Mouse (Mus musculus) intestine, embryonic 16.5 days (tissue): ENCODE measurements at regions not wholly inside any gene's neighbourhood (a gene's known extent, or its start where the extent isn't known, plus 50 kb on each side); places are given as distances from the start of the nearest gene placed in this dataset.
A peak's percentile ranks its signal among the peaks of the same experiment; 100 is the strongest.

Experiments
- ATAC-seq: fragments of 200-750 bp; cut with Nextera tagmentation; 2 replicates; pipeline ENCODE4 v1.8.0; 2017; ENCODE audit warnings: moderate TSS enrichment, moderate library complexity
- H3K27ac ChIP-seq: fragments of 300-500 bp; sonication (generic); 2 replicates; pipeline ENCODE4 v1.5.1; 2014; ENCODE audit warnings: mild to moderate bottlenecking, low read length
- H3K27me3 ChIP-seq: fragments of 300-500 bp; sonication (generic); replicated peaks from 2 replicates; pipeline ENCODE4 v1.6.1; 2014; ENCODE audit warnings: low read length, control low read depth, mixed read lengths; ENCODE audit not compliant: control insufficient read depth, insufficient read depth
- H3K36me3 ChIP-seq: fragments of 300-500 bp; sonication (generic); 2 replicates; pipeline ENCODE4 v1.6.1; 2014; ENCODE audit warnings: low read length, control low read depth; ENCODE audit not compliant: control insufficient read depth, insufficient read depth
- H3K4me1 ChIP-seq: fragments of 300-500 bp; sonication (generic); 2 replicates; pipeline ENCODE4 v1.6.1; 2014; ENCODE audit warnings: low read length, control low read depth, mixed read lengths; ENCODE audit not compliant: control insufficient read depth, insufficient read depth
- H3K4me2 ChIP-seq: fragments of 300-500 bp; sonication (generic); 2 replicates; pipeline ENCODE4 v1.6.1; 2014; ENCODE audit warnings: low read depth, low read length, control low read depth
- H3K4me3 ChIP-seq: fragments of 300-500 bp; sonication (generic); 2 replicates; pipeline ENCODE4 v1.5.1; 2014; ENCODE audit warnings: mild to moderate bottlenecking, low read length
- H3K9ac ChIP-seq: fragments of 300-500 bp; sonication (generic); 2 replicates; pipeline ENCODE4 v1.6.1; 2014; ENCODE audit warnings: low read depth, low read length
- H3K9me3 ChIP-seq: fragments of 300-500 bp; sonication (generic); 2 replicates; pipeline ENCODE4 v1.6.1; 2016; ENCODE audit warnings: low read length, control low read depth; ENCODE audit not compliant: control insufficient read depth
- WGBS: fragments of 180-500 bp; shearing (Covaris S2); extraction: QIAGEN DNeasy Blood & Tissue Kit; methylation state at CpG from one replicate; pipeline ENCODE4 v1.1.7; 2014; 5-methylcytosine and 5-hydroxymethylcytosine counted together

GRCm38 (mm10) chr2:170207395-170207794 is 59.5 kb upstream of the Zfp217 start:
- Histone ChIP-seq H3K27ac (no peak overlapping the region), H3K4me3 (no peak overlapping the region), H3K36me3 (no peaks in the 10 kb centered on the region), H3K9ac (no peak overlapping the region), H3K9me3 (no peaks in the 10 kb centered on the region), H3K4me2 (no peak overlapping the region), H3K4me1 (peaks cover 22% of the 10 kb centered on the region), H3K27me3 (no peaks in the 10 kb centered on the region)
- no peak for ATAC-seq
- WGBS, result 91% methylated on average over 6 of the region's 6 CpGs

DNA sequence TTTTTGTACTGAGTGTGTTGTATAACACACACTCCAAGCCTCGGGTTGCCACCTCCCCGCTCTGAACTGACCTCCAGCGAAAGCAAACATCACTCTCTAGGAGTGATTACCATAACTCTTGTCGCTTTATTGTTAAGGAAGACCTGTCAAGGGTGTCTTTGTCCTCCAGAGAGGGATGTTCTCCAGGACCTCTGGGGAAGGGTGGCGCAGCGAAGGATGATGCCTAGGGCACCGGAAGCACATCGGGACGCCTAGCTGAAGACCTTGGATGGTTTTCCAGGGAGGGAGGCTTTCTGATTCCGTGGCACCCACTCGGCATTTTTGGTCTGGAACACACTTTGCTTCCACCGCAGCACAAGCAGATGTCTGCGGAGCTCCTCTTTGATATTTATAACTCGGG is 59.0 kb upstream of the Zfp217 start:
- peaks cover 22% of the 10 kb centered on the region for H3K4me1 ChIP-seq
- 0 out of 2 replicates have a peak overlapping the region, but pooled peaks have one; percentile 28 for H3K27ac ChIP-seq
- WGBS, result 46% methylated on average over 14 of the region's 14 CpGs
- 0 out of 2 replicates have a peak overlapping the region, but pooled peaks have one; percentile 7 for H3K9ac ChIP-seq
- H3K9me3 ChIP-seq, result no peaks in the 10 kb centered on the region
- H3K4me3 ChIP-seq, result no peak overlapping the region
- no peak overlapping the region for H3K4me2 ChIP-seq
- no peaks in the 10 kb centered on the region for H3K27me3 ChIP-seq
- ATAC-seq, result no peak
- H3K36me3 ChIP-seq, result no peaks in the 10 kb centered on the region

GRCm38 (mm10) chr2:170206442-170206754 is 58.5 kb upstream of the Zfp217 start:
- 0 out of 2 replicates have a peak overlapping the region, but pooled peaks have one; percentile 7 for H3K9ac ChIP-seq
- no peaks in the 10 kb centered on the region for H3K36me3 ChIP-seq
- peaks cover 22% of the 10 kb centered on the region for H3K4me1 ChIP-seq
- H3K27ac ChIP-seq, result 0 out of 2 replicates have a peak overlapping the region, but pooled peaks have one; percentile 28
- 16% methylated on average over 6 of the region's 6 CpGs for WGBS
- ATAC-seq, result no peak
- no peaks in the 10 kb centered on the region for H3K27me3 ChIP-seq
- no peaks in the 10 kb centered on the region for H3K9me3 ChIP-seq
- peak overlapping the region; percentile 19; the same call in 1 of the 2 replicates for H3K4me2 ChIP-seq
- no peak overlapping the region for H3K4me3 ChIP-seq

DNA sequence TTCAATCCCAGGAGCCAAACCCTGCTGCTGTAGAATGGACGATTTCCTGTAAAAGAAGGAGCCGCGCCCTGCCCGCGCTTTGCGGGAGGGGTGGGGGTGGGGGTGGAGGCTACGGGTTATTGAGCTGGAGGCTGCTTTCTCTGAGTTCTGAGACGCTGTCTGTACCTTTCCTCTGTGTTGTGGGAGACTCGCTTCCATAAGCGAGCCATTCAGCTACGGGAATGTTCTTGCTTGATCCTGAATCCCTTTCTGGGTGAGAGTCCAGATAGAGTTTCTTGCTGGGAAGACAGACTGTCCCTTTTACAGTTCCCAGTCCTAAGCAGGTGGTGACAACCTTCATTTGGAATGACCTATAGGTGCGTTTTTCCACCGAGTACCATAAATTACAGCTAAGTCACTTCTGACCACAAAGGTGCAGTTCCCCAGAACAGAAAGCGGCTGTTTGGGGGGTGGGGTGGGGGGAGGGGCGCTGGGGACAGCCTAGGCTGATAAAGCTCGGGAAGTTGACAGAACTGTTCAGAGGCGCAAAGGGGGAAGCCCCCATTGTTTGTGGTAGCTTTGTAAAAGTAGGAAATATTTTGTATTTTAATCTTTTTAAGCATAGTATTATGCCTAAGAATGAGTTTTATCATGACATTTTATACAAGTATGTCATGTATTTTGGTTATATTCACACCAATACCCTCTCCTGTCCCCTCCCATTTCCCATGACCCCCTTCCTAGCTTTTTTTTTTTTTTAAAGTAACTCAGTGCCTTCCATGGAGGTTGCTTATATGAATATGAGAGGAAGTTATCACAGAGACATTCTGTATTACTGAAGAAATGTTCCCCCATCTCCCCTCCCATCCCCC is 57.9 kb upstream of the Zfp217 start:
- Histone ChIP-seq H3K9ac (peak overlapping the region; percentile 66), H3K27me3 (no peaks in the 10 kb centered on the region), H3K36me3 (no peaks in the 10 kb centered on the region), H3K9me3 (no peaks in the 10 kb centered on the region), H3K4me2 (peak overlapping the region; percentile 67), H3K27ac (peak overlapping the region; percentile 78), H3K4me3 (peak overlapping the region; percentile 46), H3K4me1 (peaks cover 22% of the 10 kb centered on the region)
- WGBS, result under 1% methylated on average over 17 of the region's 17 CpGs
- ATAC-seq, result peak; percentile 51

GRCm38 (mm10) chr2:170204768-170205514 is 57.0 kb upstream of the Zfp217 start:
- Histone ChIP-seq H3K9ac (peak overlapping the region; percentile 66), H3K9me3 (no peaks in the 10 kb centered on the region), H3K4me1 (peaks cover 22% of the 10 kb centered on the region), H3K27me3 (no peaks in the 10 kb centered on the region), H3K36me3 (no peaks in the 10 kb centered on the region), H3K27ac (peak overlapping the region; percentile 78), H3K4me3 (peak overlapping the region; percentile 46), H3K4me2 (peak overlapping the region; percentile 67)
- 20% methylated on average over 10 of the region's 10 CpGs for WGBS
- ATAC-seq, result no peak

- H3K36me3 ChIP-seq, result no peaks in the 10 kb centered on the region
- H3K9me3 ChIP-seq, result no peaks in the 10 kb centered on the region
- ATAC-seq, result no peak
- no peak overlapping the region for H3K4me3 ChIP-seq
- H3K27ac ChIP-seq, result no peak overlapping the region
- no peaks in the 10 kb centered on the region for H3K27me3 ChIP-seq
- WGBS, result 89% methylated on average over 5 of the region's 5 CpGs
- no peak overlapping the region for H3K9ac ChIP-seq
- H3K4me1 ChIP-seq, result peaks cover 18% of the 10 kb centered on the region
- no peak overlapping the region for H3K4me2 ChIP-seq
These were observed 55.6 kb upstream of the Zfp217 start for GRCm38 (mm10) chr2:170203496-170203895.

- Histone ChIP-seq H3K9me3 (no peaks in the 10 kb centered on the region), H3K27ac (no peak overlapping the region), H3K4me3 (no peak overlapping the region), H3K36me3 (no peaks in the 10 kb centered on the region), H3K27me3 (no peaks in the 10 kb centered on the region), H3K4me1 (peaks cover 16% of the 10 kb centered on the region), H3K4me2 (no peak overlapping the region), H3K9ac (no peak overlapping the region)
- no peak for ATAC-seq
- 73% methylated on average over 10 of the region's 10 CpGs for WGBS
These were observed 54.0 kb upstream of the Zfp217 start for GRCm38 (mm10) chr2:170201816-170202371.
